Mouse (Mus musculus) limb, embryonic 14.5 days (tissue): ENCODE data around the gene Itga9. TPM values are rescaled to one million over a fixed set of nuclear protein-coding genes. Genes with fewer than 3 reads are reported as not detected.

Experiments
- ATAC-seq: fragments of 200-750 bp; cut with Nextera tagmentation; 2 replicates; pipeline ENCODE4 v1.8.0; 2017; ENCODE audit warnings: low read depth, moderate number of reproducible peaks, moderate TSS enrichment; ENCODE audit not compliant: low FRiP score
- DNase-seq: peaks from one replicate; pipeline ENCODE4 v3.0.0-alpha.2; 2015; ENCODE audit warnings: low spot score
- H3K27ac ChIP-seq: fragments of 300-500 bp; sonication (generic); replicated peaks from 2 replicates; pipeline ENCODE4 v1.5.1; 2014; ENCODE audit warnings: low read depth, mild to moderate bottlenecking, low read length, moderate library complexity, mixed read lengths
- H3K27me3 ChIP-seq: fragments of 300-500 bp; sonication (generic); 2 replicates; pipeline ENCODE4 v1.6.1; 2014; ENCODE audit warnings: low read length, mixed read lengths; ENCODE audit not compliant: control insufficient read depth, insufficient read depth
- H3K36me3 ChIP-seq: fragments of 300-500 bp; sonication (generic); 2 replicates; pipeline ENCODE4 v1.6.1; 2014; ENCODE audit warnings: mild to moderate bottlenecking, low read length, moderate library complexity, mixed read lengths; ENCODE audit not compliant: control insufficient read depth, insufficient read depth
- H3K4me1 ChIP-seq: fragments of 300-500 bp; sonication (generic); 2 replicates; pipeline ENCODE4 v1.6.1; 2014; ENCODE audit warnings: antibody characterized with exemption, low read length, mixed read lengths; ENCODE audit not compliant: control insufficient read depth, insufficient read depth
- H3K4me2 ChIP-seq: fragments of 300-500 bp; sonication (generic); replicated peaks from 2 replicates; pipeline ENCODE4 v1.6.1; 2014; ENCODE audit warnings: low read depth, mild to moderate bottlenecking, low read length, moderate library complexity; ENCODE audit not compliant: severe bottlenecking
- H3K4me3 ChIP-seq: fragments of 300-500 bp; sonication (generic); replicated peaks from 2 replicates; pipeline ENCODE4 v1.5.1; 2014; ENCODE audit warnings: low read length
- H3K9ac ChIP-seq: fragments of 300-500 bp; sonication (generic); 2 replicates; pipeline ENCODE4 v1.6.1; 2014; ENCODE audit warnings: mild to moderate bottlenecking, low read depth, low read length, moderate library complexity; ENCODE audit not compliant: severe bottlenecking
- H3K9me3 ChIP-seq: fragments of 300-500 bp; sonication (generic); 2 replicates; pipeline ENCODE4 v1.6.1; 2016; ENCODE audit warnings: low read length; ENCODE audit not compliant: control insufficient read depth
- POLR2A ChIP-seq: fragments of 200-500 bp; IDR thresholded peaks from 2 replicates; pipeline ENCODE4 v1.8.0; 2012; ENCODE audit warnings: inconsistent platforms, mild to moderate bottlenecking, moderate library complexity, borderline replicate concordance; ENCODE audit not compliant: insufficient read depth, insufficient read length; ENCODE audit errors: extremely low read depth
- WGBS: fragments of 180-500 bp; shearing (Covaris S2); extraction: QIAGEN DNeasy Blood & Tissue Kit; methylation state at CpG from one replicate; pipeline ENCODE4 v1.1.7; 2014; 5-methylcytosine and 5-hydroxymethylcytosine counted together
- polyA plus RNA-seq, 2 experiments: library from polyadenylated mRNA; depleted of rRNA in 1 of 2; stranded (reverse) in 1 of 2; unstranded in 1 of 2; fragments of >200 nt; fragmentation: Nextera tagmentation in 1 of 2; extraction: Ambion mirVana in 1 of 2; gene quantifications; 2 replicates each; pipeline versions ENCODE4 v1.2.1 to v1.2.3; 2012 to 2014

The Itga9 gene
- polyA plus RNA-seq, 2 experiments = 10.0 to 19.7 TPM

GRCm38 (mm10) chr9:118715971-118716628, 109.6 kb downstream of the Itga9 start:
- WGBS = 77% methylated on average over 9 of the region's 9 CpGs
- Histone ChIP-seq H3K4me3 (no peak overlapping the region), H3K4me2 (no peak overlapping the region), H3K27me3 (no peaks in the 10 kb centered on the region), H3K9me3 (no peaks in the 10 kb centered on the region), H3K4me1 (peaks cover 6% of the 10 kb centered on the region; the same call in 1 of the 2 replicates), H3K27ac (no peak overlapping the region), H3K36me3 (0 out of 2 replicates have a peak, but pooled peaks cover 4% of the 10 kb centered on the region), H3K9ac (no peak overlapping the region)
- no peak for DNase-seq
- TF ChIP-seq POLR2A = no peak
- ATAC-seq = no peak

GRCm38 (mm10) chr9:118717436-118717835, 110.9 kb downstream of the Itga9 start:
- ATAC-seq (no peak; the same call in 1 of the 2 replicates), DNase-seq (peak; percentile 87)
- TF ChIP-seq POLR2A = no peak
- Histone ChIP-seq H3K4me3 (no peak overlapping the region), H3K9ac (no peak overlapping the region), H3K9me3 (no peaks in the 10 kb centered on the region), H3K4me2 (no peak overlapping the region), H3K27ac (no peak overlapping the region), H3K36me3 (0 out of 2 replicates have a peak, but pooled peaks cover 4% of the 10 kb centered on the region), H3K27me3 (no peaks in the 10 kb centered on the region), H3K4me1 (peaks cover 6% of the 10 kb centered on the region; the same call in 1 of the 2 replicates)
- WGBS = 26% methylated on average over 3 of the region's 3 CpGs

DNA sequence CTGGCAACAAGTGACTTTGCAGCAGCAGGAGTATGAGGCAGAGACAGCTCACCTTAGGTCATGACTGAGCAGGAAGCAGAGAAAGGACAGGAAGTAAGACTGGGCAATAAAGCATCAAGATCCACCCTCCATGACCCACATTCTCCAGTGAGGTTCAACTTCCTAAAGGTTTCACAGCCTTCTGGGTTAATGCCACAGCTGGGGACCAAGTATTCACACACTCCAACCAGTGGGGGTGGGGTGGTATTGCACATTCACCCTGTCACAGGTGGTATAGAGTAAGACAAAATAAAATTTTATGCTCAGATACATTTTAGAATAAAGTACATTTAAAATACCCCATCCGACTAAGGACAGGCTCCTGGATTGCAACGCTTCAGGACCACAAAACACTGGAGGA, 112.0 kb downstream of the Itga9 start:
- no peak for ATAC-seq
- Histone ChIP-seq H3K9me3 (no peaks in the 10 kb centered on the region), H3K27ac (no peak overlapping the region), H3K36me3 (0 out of 2 replicates have a peak, but pooled peaks cover 4% of the 10 kb centered on the region), H3K27me3 (no peaks in the 10 kb centered on the region), H3K4me3 (no peak overlapping the region), H3K9ac (no peak overlapping the region), H3K4me1 (peaks cover 6% of the 10 kb centered on the region; the same call in 1 of the 2 replicates), H3K4me2 (no peak overlapping the region)
- no peak for TF ChIP-seq POLR2A
- DNase-seq = no peak
- WGBS = 86% methylated on average over 2 of the region's 2 CpGs

- H3K4me1 ChIP-seq = peaks cover 10% of the 10 kb centered on the region; the same call in 1 of the 2 replicates
- H3K36me3 ChIP-seq = 0 out of 2 replicates have a peak, but pooled peaks cover 2% of the 10 kb centered on the region
- WGBS = 91% methylated on average over 6 of the region's 6 CpGs
- no peak overlapping the region for H3K9ac ChIP-seq
- H3K27me3 ChIP-seq = no peaks in the 10 kb centered on the region
- H3K27ac ChIP-seq = no peak overlapping the region
- ATAC-seq = no peak
- no peak overlapping the region for H3K4me2 ChIP-seq
- H3K4me3 ChIP-seq = no peak overlapping the region
- DNase-seq = no peak
- no peak for TF ChIP-seq POLR2A
- H3K9me3 ChIP-seq = no peaks in the 10 kb centered on the region
Measured at GRCm38 (mm10) chr9:118721056-118721455, 114.6 kb downstream of the Itga9 start.

GRCm38 (mm10) chr9:118722789-118723325, 116.4 kb downstream of the Itga9 start:
- no peak overlapping the region for H3K4me2 ChIP-seq
- H3K9me3 ChIP-seq = no peaks in the 10 kb centered on the region
- no peaks in the 10 kb centered on the region for H3K27me3 ChIP-seq
- H3K4me3 ChIP-seq = no peak overlapping the region
- no peak for TF ChIP-seq POLR2A
- DNase-seq = no peak
- H3K36me3 ChIP-seq = no peaks in the 10 kb centered on the region
- H3K9ac ChIP-seq = no peak overlapping the region
- peaks cover 13% of the 10 kb centered on the region; the same call in 1 of the 2 replicates for H3K4me1 ChIP-seq
- 95% methylated on average over 2 of the region's 2 CpGs for WGBS
- H3K27ac ChIP-seq = no peak overlapping the region
- no peak for ATAC-seq
